In genomic region chr6:28051966-28052365, GRCm38 (mm10) we compare ENCODE assay signal across 18 mouse cellular contexts.
"Had no signal": no experiment of that assay in that cellular context is flagged by ENCODE, and none has a peak within 500 bp of the region (broad histone marks: within the 10 kb centered on the region; RNA-seq: fewer than 3 reads in every experiment).

No protein-coding gene starts in this region.

- H3K4me3 ChIP-seq: midbrain, embryonic 10.5 days; midbrain, embryonic 12.5 days; myocyte; neural tube, embryonic 13.5 days; neural tube, embryonic 15.5 days had no signal

- H3K36me3 ChIP-seq: midbrain, embryonic 10.5 days; midbrain, embryonic 12.5 days; neural tube, embryonic 13.5 days; neural tube, embryonic 15.5 days had no signal

- H3K9ac ChIP-seq: lung, embryonic 14.5 days; midbrain, embryonic 12.5 days; neural tube, embryonic 13.5 days; neural tube, embryonic 15.5 days had no signal

- H3K4me1 ChIP-seq: midbrain, embryonic 10.5 days; midbrain, embryonic 12.5 days; neural tube, embryonic 13.5 days; neural tube, embryonic 15.5 days had no signal

- DNase-seq: lung, adult 18-20 months; lung, embryonic 14.5 days; lung, postnatal 10 days; midbrain, embryonic 14.5 days; retina, postnatal 1 day; right cerebral cortex, adult 18-20 months; right cerebral cortex, postnatal 25 days; right cerebral cortex, postnatal 4 days; spleen, adult 18-20 months; thymus, adult 18-20 months; thymus, postnatal 14 days; thymus, postnatal 36 days had no signal

- H3K4me2 ChIP-seq: lung, embryonic 14.5 days; midbrain, embryonic 12.5 days; neural tube, embryonic 13.5 days; neural tube, embryonic 15.5 days had no signal

- H3K9me3 ChIP-seq: midbrain, embryonic 10.5 days; midbrain, embryonic 12.5 days; neural tube, embryonic 13.5 days; neural tube, embryonic 15.5 days had no signal

- H3K27me3 ChIP-seq: midbrain, embryonic 12.5 days; neural tube, embryonic 13.5 days; neural tube, embryonic 15.5 days had no signal

- ATAC-seq: midbrain, embryonic 16.5 days had no signal

- H3K27ac ChIP-seq: midbrain, embryonic 10.5 days; midbrain, embryonic 12.5 days; neural tube, embryonic 13.5 days; neural tube, embryonic 15.5 days had no signal
